Mouse (Mus musculus) adrenal gland (tissue): ENCODE measurements around the gene Prdm12.

Experiments used
- intact Hi-C: fragments of 180-260 bp; cut with DNase I; formaldehyde crosslinking; loops from one replicate; pipeline ENCODE4 v1.15.1; 2025
- microRNA-seq, 2 experiments: library from miRNA; unstranded; fragments of <30 nt; microRNA quantifications; one replicate each; pipeline ENCODE4; 2019

The Prdm12 gene

DNA sequence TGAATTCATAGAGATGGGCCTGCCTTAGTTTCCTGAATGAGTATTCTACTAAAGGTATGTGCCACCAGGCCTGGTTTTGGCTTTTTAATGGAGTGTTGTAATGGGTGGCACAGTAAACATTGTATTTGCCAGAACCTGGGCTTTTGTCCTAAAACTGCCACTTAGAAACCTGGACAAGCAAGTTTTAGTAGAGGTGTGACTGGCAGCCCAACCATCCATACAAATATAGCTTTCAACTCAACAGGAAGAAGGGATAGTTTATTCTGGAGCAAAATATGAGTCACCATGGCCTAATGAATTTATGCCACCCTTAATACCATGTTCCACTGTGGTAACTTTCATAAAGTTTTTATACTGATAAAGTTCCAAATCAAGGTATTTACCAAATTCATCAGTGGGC is 63.4 kb downstream of the Prdm12 start:
- intact Hi-C loops, result loop anchor here (5.0 kb wide), 1 partner anchor 79 kb away; no protein-coding TSS in a partner anchor

Small RNAs within 50 kb of the gene (microRNA-seq; reads per million reads assigned to microRNA genes)
- gene Mir6998, result 0 to 0.25 reads per million in 2 experiments
